Mouse (Mus musculus) c-Kit-negative CD71-positive TER-119-positive erythroid progenitor cells, embryonic 14.5 days (primary cell): ENCODE measurements around the gene Ndufb8.

Source experiments
- DNase-seq: peaks from one replicate; pipeline ENCODE4 v3.0.0-alpha.2; 2013; ENCODE audit warnings: low read depth, low spot score

Gene Ndufb8

GRCm38 (mm10) chr19:44554861-44555590 lies at the start of gene Ndufb8:
TSS of gene Ndufb8 (minus strand) at chr19:44555440.
- DNase-seq, result peak; percentile 83

GRCm38 (mm10) chr19:44594180-44594579 lies 38.9 kb upstream of the Ndufb8 start:
- DNase-seq, result no peak

GRCm38 (mm10) chr19:44591638-44592037 lies 36.4 kb upstream of the Ndufb8 start:
- no peak for DNase-seq

- no peak for DNase-seq
These were observed 35.8 kb upstream of the Ndufb8 start for GRCm38 (mm10) chr19:44590992-44591391.

DNA sequence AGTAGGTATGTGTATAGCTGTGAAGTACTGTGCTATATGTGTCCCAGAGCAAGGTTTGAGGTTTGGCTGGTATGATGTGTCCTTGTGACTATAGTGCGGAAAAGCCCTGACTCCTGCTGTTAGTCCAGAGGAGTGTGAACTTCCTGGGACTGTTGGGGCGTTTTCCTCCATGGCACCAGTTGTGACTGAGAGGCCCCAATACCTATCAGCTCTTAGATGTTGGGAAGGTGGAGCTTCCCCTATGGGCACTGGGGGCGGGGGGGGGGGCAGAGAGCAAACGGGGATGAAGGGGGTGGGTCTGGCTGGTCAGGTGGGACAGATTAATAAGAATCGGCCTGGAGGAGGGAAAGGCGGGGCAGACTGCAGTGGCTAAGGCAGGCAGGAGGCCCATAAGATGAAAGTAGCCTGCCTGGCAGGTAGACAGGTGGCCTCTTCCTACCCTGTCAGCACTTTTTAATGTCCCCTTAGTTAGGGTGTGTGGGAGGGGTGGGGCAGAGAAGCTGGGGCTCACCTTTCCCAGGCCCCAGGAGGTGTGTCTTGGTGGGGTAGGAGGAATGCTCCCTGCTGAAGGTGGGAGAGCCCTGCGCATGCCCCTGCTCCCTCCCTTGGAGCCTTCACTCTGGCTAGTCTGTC lies 34.5 kb upstream of the Ndufb8 start:
- DNase-seq, result no peak

DNA sequence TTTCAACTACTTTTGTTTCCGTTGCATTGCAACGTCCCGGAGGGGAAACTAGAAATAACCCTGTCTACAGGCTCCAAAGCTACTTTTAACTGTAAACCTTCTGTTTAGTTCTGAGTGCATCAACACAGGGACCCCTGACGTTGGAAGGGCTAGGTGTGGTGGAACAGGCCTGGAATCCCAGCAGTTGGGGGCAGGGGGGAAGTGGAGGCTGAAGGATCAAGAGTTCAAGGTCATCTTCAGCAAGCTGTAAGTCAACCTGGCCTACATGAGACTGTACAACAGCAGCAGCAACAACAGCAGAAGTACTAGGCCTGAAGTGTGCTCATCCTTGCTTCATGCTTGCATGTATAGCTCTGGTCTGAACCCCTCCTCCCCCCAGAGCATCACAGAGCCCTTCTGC lies 32.8 kb upstream of the Ndufb8 start:
- DNase-seq, result no peak

- peak; percentile 30 for DNase-seq
These were observed 27.5 kb upstream of the Ndufb8 start for GRCm38 (mm10) chr19:44582638-44583309.

DNA sequence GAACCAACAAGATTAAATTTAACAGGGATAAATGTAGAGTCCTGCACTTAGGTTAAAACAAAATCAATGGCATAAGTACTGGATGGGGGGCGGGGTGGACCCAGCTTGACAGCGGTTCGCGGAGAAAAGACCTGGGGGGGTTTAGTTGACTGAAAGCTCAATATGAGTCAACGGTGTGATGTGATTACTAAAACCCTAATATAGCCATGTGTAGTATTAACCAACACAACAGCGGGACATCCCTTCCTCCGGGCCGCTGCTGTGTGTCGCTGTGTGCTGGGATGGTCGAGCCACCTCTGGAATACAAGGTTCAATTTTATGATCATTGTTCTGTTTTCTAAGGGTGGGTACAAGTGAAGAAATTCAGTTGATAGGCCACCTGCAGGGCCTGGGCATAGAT lies 26.9 kb upstream of the Ndufb8 start:
- no peak for DNase-seq

DNA sequence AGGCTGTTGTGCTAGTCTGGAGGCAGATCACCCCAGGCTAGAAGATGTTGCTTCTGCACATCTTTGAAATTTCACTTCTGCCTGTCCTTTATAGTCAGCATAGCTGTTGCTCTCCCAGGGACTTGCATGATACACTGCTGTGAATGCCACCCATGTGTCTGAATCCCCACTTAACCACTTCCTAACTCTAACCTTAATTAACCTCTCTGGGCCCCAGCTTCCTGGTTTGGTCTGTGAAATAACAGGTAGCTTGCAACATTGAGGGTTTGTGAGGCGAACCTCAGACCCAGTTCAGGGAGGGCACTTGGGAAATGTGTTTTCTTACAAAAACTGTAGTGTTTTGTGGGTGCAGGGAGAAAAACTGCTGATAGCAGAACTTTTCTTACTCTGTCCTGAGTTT lies 22.8 kb upstream of the Ndufb8 start:
- no peak for DNase-seq

- DNase-seq, result no peak
These were observed 21.0 kb upstream of the Ndufb8 start for GRCm38 (mm10) chr19:44576275-44576674.

DNA sequence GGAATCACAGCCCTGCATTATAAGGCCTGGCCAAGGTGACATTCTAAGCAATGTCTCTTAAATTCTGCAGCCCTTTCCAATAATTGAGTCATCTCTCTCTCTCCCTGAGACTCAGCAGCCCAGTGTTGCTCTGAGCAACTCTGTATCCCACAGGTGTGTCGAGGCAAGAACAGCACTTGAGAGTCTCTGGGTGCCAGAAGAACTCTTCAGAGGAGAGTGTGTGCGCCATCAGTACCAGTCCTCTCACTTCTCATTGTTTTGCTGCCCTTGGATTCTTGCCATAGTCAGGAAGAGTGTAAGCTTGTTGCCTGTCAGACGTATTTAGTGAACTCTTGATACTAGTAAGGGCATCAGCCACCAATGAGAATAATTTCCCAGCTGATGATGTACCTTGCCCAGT lies 12.5 kb upstream of the Ndufb8 start:
- DNase-seq, result no peak

- DNase-seq, result no peak
These were observed 8.8 kb upstream of the Ndufb8 start for GRCm38 (mm10) chr19:44564006-44564405.

- DNase-seq, result peak; percentile 95
These were observed 7.5 kb upstream of the Ndufb8 start, which contains the start of gene Hif1an for GRCm38 (mm10) chr19:44562652-44563206. TSS of gene Hif1an (plus strand) at chr19:44562850.

- no peak for DNase-seq
These were observed 765 bp downstream of the Ndufb8 start for GRCm38 (mm10) chr19:44554490-44554860.

GRCm38 (mm10) chr19:44553286-44553685 lies 2.0 kb downstream of the Ndufb8 start:
- no peak for DNase-seq

DNA sequence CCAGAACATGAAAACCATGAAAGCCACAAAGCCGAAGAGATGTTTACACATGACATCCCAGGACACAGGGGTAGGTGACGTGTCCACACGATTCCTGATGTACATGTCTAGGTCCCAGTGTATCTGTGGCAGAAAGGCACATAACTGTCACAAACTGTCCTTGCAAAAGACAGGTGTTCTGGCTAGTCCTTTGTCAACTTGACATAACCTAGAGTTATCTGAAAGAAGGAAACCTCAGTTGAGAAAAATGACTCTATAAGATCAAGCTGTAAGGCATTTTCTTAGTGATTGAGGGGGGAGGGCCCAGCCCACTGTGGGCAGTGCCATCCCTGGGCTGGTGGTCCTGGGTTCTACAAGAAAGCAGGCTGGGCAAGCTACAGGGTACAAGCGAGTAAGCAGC lies 2.5 kb downstream of the Ndufb8 start, which contains the start of gene Gm20538:
TSS of gene Gm20538 (minus strand) at position 101 of the 400 bp plus-strand sequence.
- DNase-seq, result no peak

DNA sequence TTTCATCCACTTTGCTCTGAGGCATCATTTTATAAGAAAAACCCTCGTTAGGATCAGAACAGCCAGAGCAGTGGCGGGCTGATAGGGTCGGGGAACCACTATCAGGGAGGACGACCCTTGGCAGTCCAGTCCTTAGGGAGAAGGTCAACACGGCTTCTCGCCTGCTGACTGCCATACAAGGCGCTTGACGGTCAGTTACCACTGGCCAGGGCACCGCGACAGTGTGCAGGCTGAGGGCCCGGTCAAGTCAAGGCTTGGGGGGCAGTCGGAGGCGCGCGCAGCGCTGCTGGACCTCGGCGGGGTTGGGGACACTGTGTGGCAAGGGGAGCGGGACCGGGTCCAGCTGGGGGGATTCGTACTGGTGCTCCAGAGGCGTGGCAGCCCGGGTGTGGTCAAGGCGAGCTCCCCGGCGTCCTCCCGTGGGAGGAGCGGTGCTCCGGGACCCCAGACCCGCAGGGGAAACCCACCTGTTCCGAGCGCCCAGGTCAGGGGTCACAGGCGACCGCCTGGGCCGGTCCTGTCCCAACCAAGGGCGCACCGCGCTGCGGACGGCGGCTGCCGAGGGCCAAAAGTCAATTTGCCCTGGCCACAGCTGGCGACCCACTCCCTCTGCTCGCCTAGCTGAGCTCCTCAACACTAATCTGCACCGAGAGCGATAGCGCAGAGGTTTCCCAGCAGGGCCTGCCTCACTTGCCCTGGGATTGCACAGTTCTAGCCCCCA lies 9.8 kb downstream of the Ndufb8 start, which contains the start of gene Sec31b:
TSS of gene Sec31b (minus strand) at position 544 of the 721 bp plus-strand sequence.
- DNase-seq, result no peak

DNA sequence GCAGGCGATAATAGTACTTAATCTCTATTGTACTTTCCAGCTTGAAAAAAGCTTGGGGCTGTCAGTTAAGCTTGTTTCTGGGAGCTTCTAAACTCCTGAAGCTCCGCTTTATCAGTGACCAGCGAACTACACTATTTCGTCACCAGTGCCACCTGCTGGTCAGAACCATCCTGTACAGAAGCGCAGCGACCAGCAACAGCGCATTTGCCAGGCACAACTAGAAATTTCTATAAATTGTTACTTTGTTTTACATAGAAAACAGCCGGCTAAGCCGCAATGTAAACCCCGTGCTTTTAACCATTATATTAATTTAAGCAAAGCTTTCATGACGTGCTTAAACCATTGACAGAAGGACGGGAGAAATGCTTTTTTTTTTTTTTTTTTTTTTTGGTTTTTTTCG lies 10.5 kb downstream of the Ndufb8 start:
- DNase-seq, result peak; percentile 56

GRCm38 (mm10) chr19:44544372-44544771 lies 10.9 kb downstream of the Ndufb8 start:
- no peak for DNase-seq

DNA sequence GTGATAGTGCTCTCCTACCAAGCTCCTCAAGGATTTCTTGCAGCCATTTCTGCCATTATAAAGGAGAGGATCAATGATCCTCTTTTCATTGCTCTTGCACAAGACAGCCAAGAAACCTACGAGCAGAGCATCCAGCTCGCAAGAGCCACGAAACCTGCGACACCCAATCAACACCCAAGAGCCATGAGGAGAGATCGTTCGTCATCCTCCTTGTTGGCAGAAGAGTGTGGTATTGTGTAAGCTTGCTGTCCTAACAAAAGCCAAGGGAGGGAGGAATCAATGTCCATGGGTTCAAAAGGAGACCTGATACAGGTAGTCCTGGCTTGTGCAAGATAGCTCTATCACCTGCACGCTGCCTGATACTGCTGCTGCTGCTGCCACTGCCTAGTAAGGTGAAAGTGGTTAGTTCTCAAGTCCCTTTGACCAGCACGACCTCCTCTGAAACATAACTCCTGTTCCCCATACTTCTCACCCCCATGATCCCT lies 12.5 kb downstream of the Ndufb8 start:
- DNase-seq, result no peak

- no peak for DNase-seq
These were observed 17.8 kb downstream of the Ndufb8 start for GRCm38 (mm10) chr19:44537416-44537815.
